Mouse (Mus musculus) heart, postnatal 36 days (tissue): Measurements from ENCODE around the gene Fig4. TPM values are rescaled to one million over a fixed set of nuclear protein-coding genes. Genes with fewer than 3 reads are reported as not detected.

Source experiments
- DNase-seq, 2 experiments: peaks; one replicate each; pipeline ENCODE4 v3.0.0; 2021 to 2022
- intact Hi-C: fragments of 180-260 bp; cut with DNase I; formaldehyde crosslinking; loops from one replicate; pipeline ENCODE4 v1.15.1; 2025
- total RNA-seq, 2 experiments: library from RNA; stranded (reverse); gene quantifications; 2 replicates each; pipeline ENCODE4 v1.2.3; 2021

The Fig4 gene
- total RNA-seq, 2 experiments from 2014 or later, result 26.4 to 27.0 TPM

- DNase-seq, result no peak
- intact Hi-C loops, result no loop called here
These were observed 31.2 kb downstream of the Fig4 start for GRCm38 (mm10) chr10:41271860-41272259.

- DNase-seq, result no peak
- intact Hi-C loops, result loop anchor here (5.0 kb wide), 1 partner anchor 245 kb away; no protein-coding TSS in a partner anchor
These were observed 41.2 kb downstream of the Fig4 start for GRCm38 (mm10) chr10:41261889-41262288.

- intact Hi-C loops, result loop anchor here (5.0 kb wide), 1 partner anchor 244 kb away; no protein-coding TSS in a partner anchor
- DNase-seq, result no peak
These were observed 41.8 kb downstream of the Fig4 start for GRCm38 (mm10) chr10:41261218-41261617.

GRCm38 (mm10) chr10:41260243-41261006 is 42.6 kb downstream of the Fig4 start:
- no peak for DNase-seq
- intact Hi-C loops, result loop anchor here (5.0 kb wide), 1 partner anchor 243 kb away; no protein-coding TSS in a partner anchor

GRCm38 (mm10) chr10:41250749-41251065 is 52.4 kb downstream of the Fig4 start:
- DNase-seq, result no peak
- intact Hi-C loops, result no loop called here

DNA sequence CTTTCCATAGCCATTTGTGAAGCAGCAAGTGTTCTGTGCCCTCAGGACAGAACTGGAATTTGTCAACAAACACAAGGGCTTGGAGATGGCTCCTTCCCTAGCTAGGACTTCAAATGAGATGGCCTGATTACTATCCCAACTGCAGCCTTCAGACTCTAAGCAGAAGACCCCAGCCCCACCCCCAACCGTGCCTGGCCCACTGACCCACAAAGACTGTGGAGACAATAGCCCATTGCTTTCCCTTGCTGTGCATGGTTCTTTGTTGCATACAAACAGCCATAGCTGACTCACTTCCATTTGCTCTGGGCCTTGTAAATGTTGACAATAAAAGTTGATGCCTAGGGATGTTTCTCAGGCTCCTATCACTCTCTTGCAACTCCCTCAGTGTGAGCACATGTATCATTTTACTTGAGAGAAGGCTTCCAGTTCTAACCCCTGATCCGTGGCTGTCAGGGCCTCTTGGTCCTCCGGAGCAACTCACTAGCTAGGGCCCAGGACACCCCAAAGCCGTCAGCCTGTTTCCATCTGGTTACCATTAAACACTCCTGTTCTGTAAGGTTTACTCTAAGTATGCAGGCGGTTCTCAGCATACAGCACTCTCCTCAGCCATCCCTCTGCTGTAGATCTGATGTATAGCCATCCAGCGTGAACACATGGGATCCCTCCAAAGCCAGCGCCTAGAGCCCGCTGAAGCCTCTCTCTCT is 52.9 kb downstream of the Fig4 start:
- intact Hi-C loops, result no loop called here
- no peak for DNase-seq

- no peak for DNase-seq
- intact Hi-C loops, result no loop called here
These were observed 53.9 kb downstream of the Fig4 start for GRCm38 (mm10) chr10:41249006-41249659.

DNA sequence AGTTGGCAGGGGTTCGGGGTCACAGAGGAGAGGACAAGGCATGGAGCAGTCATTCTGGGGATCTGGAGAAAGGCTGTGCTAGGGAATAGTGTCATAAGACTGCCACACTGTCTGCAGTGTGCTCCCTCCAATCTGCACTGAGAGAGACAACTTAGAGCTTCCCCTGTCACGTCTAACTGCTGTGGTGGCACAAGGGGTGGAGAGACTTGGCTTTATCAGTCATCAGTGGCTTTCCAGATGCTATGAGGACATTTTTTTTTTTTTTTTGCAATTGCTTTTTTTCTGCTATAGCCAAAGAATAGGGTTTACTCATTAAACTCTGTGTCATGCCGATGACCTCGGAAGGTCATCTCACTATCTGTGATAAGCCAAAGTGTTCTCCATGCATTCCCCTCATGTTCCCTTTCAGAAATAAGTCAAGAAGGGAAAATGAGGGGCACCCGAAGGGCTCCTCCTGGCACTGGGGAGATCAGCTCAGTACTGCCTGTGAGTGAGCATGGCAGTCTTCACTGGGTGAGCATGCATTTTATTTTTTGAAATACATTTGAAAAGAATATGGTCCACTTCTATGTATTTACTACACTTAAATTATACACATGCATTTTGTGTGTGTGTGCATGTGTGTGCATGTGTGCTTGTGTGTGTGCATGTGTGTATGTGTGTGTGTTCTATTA is 55.1 kb downstream of the Fig4 start:
- intact Hi-C loops, result no loop called here

DNA sequence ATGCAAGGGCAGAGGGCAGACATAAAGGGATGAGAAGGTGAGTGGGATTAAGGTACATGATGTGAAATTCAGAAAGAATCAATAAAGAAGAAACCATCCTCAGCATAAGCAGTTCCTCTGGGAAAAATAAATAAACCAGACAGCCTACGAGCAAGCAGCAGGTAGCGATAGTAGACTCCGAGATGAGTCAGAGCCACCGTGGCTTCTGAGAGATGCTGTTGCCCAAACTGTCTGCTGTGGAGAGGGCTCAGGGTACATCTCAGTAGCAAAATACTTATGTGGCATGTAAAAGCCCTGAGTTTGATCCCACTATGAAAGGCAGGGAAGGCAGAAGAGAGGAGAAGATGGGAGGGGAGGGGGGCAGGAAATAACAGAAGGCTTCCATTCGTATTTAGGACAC is 56.9 kb downstream of the Fig4 start:
- DNase-seq, result no peak
- intact Hi-C loops, result no loop called here

More for the DNA sequence above, 55.1 kb downstream of the Fig4 start:
- no peak for DNase-seq

GRCm38 (mm10) chr10:41245477-41245876 is 57.6 kb downstream of the Fig4 start:
- intact Hi-C loops, result no loop called here
- no peak for DNase-seq

DNA sequence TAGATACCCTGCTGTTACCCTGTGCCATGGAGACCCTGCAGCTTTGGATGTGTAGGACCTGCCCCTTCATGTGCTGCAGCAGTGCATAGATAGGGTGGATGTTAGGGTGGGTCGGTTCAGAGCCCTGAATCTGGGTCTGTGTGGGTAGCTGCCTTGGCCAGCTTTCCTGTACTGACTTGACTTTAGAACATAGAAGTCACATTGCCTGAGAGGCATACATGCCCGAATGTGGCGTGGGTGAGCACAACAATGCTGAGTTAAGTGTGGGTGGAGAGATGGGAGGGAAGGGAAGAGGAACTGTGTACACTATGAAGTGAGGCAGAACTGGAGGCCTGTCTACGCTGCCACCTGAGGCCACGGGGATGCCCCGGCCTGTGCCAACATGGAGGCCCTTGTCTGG is 58.0 kb downstream of the Fig4 start:
- no peak for DNase-seq
- intact Hi-C loops, result no loop called here

DNA sequence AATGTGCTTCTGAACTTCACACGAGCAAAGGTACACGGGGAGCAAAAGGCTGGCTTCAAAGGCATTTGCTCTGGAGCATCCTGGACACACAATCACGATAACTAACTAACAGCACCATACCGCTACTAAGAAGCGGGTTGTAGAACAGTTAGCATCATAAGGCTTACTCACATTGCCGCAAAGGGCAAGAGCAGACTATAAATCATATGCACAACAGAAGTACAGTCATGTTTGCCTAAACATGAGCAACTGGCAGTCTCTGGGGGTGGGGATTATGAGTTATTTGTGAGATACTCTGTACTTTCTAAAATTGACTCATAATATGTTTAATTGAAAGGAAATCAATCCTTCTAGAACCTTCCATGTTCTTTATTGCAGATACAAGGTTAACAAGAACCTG is 59.1 kb downstream of the Fig4 start:
- intact Hi-C loops, result no loop called here

DNA sequence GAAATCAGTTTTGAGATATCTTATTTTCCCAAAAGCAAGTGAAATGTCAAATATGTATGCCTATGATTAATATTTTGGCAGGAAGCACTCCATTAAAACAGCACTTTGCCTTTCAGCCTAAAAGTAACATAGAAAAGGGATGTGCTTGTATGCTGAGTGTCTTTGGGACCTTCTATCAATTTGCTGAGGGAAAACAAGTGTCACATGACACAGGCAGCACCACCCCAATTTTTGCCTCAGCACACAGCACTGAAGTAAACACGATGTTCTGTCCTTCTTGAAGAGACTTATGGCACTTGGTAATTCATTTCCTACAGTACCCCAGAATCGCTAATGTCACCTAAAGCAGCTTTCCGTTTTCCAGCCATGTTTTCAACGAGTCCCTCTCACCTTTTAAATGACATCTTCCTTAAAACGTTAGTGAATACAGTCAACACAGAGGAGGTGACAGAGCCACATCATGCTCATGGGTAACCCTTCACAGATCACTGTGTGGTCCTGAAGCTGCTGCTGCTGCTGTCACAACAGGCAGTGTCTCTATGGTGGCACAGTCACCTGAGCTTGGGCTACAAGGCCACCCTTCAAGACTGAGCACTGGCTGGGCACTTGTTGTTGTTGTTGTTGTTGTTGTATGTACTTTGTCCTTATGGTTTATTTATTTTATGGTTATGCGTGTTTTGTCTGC is 61.4 kb downstream of the Fig4 start:
- no peak for DNase-seq
- intact Hi-C loops, result no loop called here

More for the DNA sequence above, 59.1 kb downstream of the Fig4 start:
- no peak for DNase-seq

DNA sequence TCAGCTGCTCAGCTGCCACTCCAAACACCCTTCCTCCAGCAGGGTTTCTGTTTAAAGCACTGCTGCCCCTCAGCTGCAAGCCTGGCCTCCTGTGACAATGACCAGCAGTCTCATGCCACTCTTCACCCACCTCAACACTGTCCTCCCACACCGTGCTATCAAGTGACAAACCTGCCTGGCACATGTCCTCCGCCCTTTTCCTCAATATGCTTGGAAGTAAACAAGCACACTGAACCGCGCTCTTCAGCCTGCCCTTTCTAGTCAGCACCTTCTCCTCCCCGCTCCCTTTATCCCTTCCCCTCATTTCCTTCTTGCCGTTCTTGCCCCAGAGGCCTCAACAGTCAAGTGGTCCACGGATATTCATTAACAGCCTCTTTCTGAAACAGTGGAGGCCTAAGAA is 62.0 kb downstream of the Fig4 start:
- intact Hi-C loops, result no loop called here
- DNase-seq, result peak in 1 of 2 experiments; percentile 5

- intact Hi-C loops, result no loop called here
- no peak for DNase-seq
These were observed 67.0 kb downstream of the Fig4 start for GRCm38 (mm10) chr10:41236020-41236419.

GRCm38 (mm10) chr10:41235584-41235983 is 67.5 kb downstream of the Fig4 start:
- intact Hi-C loops, result no loop called here

DNA sequence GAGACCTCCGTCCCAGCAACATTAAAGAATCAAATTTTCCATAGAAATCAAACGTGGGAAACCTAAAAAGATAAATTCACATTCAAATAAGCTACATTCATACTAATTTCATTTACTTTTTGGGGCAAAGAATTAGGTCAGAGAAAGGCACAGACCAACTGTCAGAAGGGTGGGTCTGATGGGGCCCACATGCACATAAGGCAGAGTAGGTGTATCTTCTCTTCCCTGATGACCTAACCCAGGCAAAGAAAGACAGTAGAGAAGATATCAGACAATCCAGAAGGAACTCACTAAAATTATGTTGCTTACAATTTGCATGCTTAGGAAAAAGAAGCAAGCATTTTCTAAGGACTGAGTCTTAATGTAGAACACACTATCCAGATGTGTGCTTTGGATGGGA is 67.9 kb downstream of the Fig4 start:
- intact Hi-C loops, result no loop called here
- DNase-seq, result no peak

More at GRCm38 (mm10) chr10:41235584-41235983, 67.5 kb downstream of the Fig4 start:
- no peak for DNase-seq

GRCm38 (mm10) chr10:41234552-41234951 is 68.5 kb downstream of the Fig4 start:
- DNase-seq, result no peak
- intact Hi-C loops, result no loop called here

DNA sequence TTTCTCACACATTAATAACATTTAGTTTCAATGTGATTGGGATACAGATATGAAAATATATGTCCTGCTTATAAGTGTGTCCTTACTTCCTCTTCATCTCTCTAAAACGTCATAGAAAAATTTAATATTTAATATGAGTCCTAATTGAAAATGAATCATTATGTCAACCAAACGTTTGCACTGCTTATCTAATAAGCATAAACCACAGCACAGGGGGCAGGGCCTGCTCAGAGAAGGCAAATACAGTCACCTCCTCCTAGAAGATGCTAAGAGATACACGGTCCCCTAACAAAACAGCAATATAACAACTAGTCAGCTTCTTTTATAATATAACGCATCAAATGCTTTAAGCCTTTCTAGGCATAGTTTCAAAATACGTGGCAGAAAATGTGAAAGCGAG is 69.9 kb downstream of the Fig4 start:
- intact Hi-C loops, result no loop called here
- no peak for DNase-seq

DNA sequence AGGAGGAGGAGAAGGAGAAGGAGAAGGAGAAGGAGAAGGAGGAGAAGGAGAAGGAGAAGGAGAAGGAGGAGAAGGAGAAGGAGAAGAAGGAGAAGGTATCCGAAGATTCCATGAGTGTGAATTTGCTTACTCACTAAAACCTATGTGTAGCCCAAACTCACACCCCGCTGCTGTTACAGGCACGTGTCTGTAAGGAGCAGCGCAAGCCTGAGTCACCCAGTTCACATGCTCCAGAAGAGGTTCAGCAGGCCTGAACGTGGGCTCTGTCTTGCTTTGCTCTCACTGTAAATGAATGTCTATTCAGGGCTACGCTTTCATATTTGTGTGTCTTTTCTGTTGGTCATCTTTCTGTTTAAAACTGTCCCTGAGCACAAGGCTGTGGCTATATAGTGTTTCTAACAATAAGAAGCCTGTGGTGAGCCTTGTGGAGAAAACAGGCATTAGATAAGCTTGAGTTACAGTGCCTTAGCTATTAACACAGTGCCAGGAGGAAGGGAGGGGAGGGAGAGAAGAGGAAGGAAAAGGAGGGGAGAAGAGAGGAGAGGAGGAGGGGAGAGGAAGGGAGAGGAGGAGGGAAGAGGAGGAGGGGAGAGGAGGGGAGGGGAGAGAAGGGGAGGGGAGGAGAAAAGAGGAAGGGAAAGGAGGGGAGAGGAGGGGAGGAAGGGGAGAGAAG is 71.8 kb downstream of the Fig4 start:
- DNase-seq, result no peak
- intact Hi-C loops, result no loop called here
